ENCODE assay signal across 33 mouse cellular contexts in the genomic region with DNA sequence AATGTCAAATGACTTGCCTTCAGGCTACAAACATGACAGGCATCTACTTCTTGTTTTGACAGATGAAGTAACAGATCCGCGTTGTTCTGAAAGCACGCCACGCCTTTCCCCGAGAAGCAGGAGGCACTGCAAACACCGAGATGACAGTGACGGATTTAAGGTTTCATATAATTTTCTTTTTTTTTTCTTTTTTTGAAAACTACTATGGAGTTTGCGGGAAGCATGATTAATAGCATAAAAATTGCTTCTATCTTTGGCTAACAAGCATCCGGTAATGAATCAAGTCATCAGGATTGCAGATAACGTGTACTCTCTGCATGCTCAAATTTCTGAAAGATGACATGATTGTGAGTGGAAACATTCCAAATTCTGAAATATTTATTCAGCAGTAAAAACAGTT. TPM values are rescaled to one million over a fixed set of nuclear protein-coding genes. Genes with fewer than 3 reads are reported as not detected.
DNase-seq lines count a peak whose midpoint lies in the region; ATAC-seq and TF ChIP-seq lines count a peak whose summit lies in the region.
"Had no signal": no experiment of that assay in that cellular context is flagged by ENCODE, and none has a peak within 500 bp of the region (broad histone marks: within the 10 kb centered on the region; RNA-seq: fewer than 3 reads in every experiment).

No protein-coding gene starts in this region.

- 63% methylated on average over 10 of the region's 10 CpGs for WGBS in embryonic facial prominence, embryonic 14.5 days
- WGBS in embryonic facial prominence, embryonic 10.5 days = 88% methylated on average over 10 of the region's 10 CpGs
- 37% methylated on average over 10 of the region's 10 CpGs for WGBS in lung, embryonic 14.5 days
- 78% methylated on average over 10 of the region's 10 CpGs for WGBS in intestine, postnatal 0 days

- TF ChIP-seq POLR2A in brain, embryonic 14.5 days (IDR thresholded peaks at IDR 0.05; ENCODE audit: borderline replicate concordance, extremely low read depth, insufficient read depth, insufficient read length, poor library complexity, severe bottlenecking) = no peak

- peak; percentile 30 for DNase-seq in embryonic facial prominence, embryonic 14.5 days (ENCODE audit: low spot score)
- DNase-seq in embryonic facial prominence, embryonic 10.5 days (ENCODE audit: low spot score) = no peak
- DNase-seq in lung, embryonic 14.5 days = peak; percentile 49
- DNase-seq in lung, postnatal 4 days = no peak
- DNase-seq in brain, embryonic 14.5 days (ENCODE audit: low read depth) = peak; percentile 2
- no peak for DNase-seq in adipocyte (ENCODE audit: low spot score)
- DNase-seq: adrenal gland, postnatal 36 days; cerebellum, adult 11-12 months; cerebellum, postnatal 10 days; gastrocnemius, postnatal 36 days; heart, adult 2 months; kidney, adult 11 months; liver, postnatal 0 days; lung, postnatal 14 days; right cerebral cortex, postnatal 14 days; spleen, adult 18-20 months; thymus, postnatal 14 days had no signal

- H3K4me3 ChIP-seq in embryonic facial prominence, embryonic 14.5 days (ENCODE audit: low read depth, low read length) = no peak overlapping the region
- no peak overlapping the region for H3K4me3 ChIP-seq in embryonic facial prominence, embryonic 10.5 days
- H3K4me3 ChIP-seq in lung, embryonic 14.5 days (ENCODE audit: low read depth, low read length) = no peak overlapping the region
- H3K4me3 ChIP-seq in intestine, postnatal 0 days (ENCODE audit: low read depth, low read length) = no peak overlapping the region
- H3K4me3 ChIP-seq: erythroblast, embryonic 14.5 days; heart, adult 2 months; heart, embryonic 13.5 days; hindbrain, embryonic 12.5 days; megakaryocyte, embryonic 14.5 days; midbrain, embryonic 13.5 days had no signal

- H3K4me1 ChIP-seq in embryonic facial prominence, embryonic 14.5 days (ENCODE audit: control insufficient read depth, insufficient read depth, low read length) = no peaks in the 10 kb centered on the region
- H3K4me1 ChIP-seq in embryonic facial prominence, embryonic 10.5 days = no peaks in the 10 kb centered on the region
- no peaks in the 10 kb centered on the region for H3K4me1 ChIP-seq in lung, embryonic 14.5 days (ENCODE audit: insufficient read depth)
- no peaks in the 10 kb centered on the region for H3K4me1 ChIP-seq in intestine, postnatal 0 days (replicated peaks; ENCODE audit: control insufficient read depth, insufficient read depth, low read length)
- H3K4me1 ChIP-seq: heart, embryonic 13.5 days; hindbrain, embryonic 12.5 days; megakaryocyte, embryonic 14.5 days; midbrain, embryonic 13.5 days had no signal

- TF ChIP-seq CTCF in lung, embryonic 14.5 days (IDR thresholded peaks at IDR 0.05; ENCODE audit: low read depth) = no peak
- TF ChIP-seq CTCF in brain, embryonic 14.5 days (IDR thresholded peaks at IDR 0.05; ENCODE audit: borderline replicate concordance, extremely low read depth, insufficient read depth, insufficient read length) = no peak
- TF ChIP-seq CTCF in intestine, postnatal 0 days (IDR thresholded peaks at IDR 0.05; ENCODE audit: low read depth) = no peak

- no peak overlapping the region for H3K27ac ChIP-seq in embryonic facial prominence, embryonic 14.5 days (replicated peaks; ENCODE audit: low read depth, low read length)
- H3K27ac ChIP-seq in embryonic facial prominence, embryonic 10.5 days (replicated peaks) = no peak overlapping the region
- H3K27ac ChIP-seq in lung, embryonic 14.5 days (ENCODE audit: low read depth) = no peak overlapping the region
- H3K27ac ChIP-seq in intestine, postnatal 0 days (ENCODE audit: low read depth, low read length) = no peak overlapping the region
- H3K27ac ChIP-seq: heart, adult 2 months; heart, embryonic 13.5 days; hindbrain, embryonic 12.5 days; midbrain, embryonic 13.5 days had no signal

- H3K4me2 ChIP-seq in embryonic facial prominence, embryonic 14.5 days (ENCODE audit: low read depth, low read length) = no peak overlapping the region
- H3K4me2 ChIP-seq in lung, embryonic 14.5 days = 0 out of 2 replicates have a peak overlapping the region, but pooled peaks have one; percentile 12
- H3K4me2 ChIP-seq in intestine, postnatal 0 days (replicated peaks; ENCODE audit: low read depth) = no peak overlapping the region
- H3K4me2 ChIP-seq: heart, embryonic 13.5 days; hindbrain, embryonic 12.5 days; liver, embryonic 11.5 days; midbrain, embryonic 13.5 days had no signal

- H3K36me3 ChIP-seq in embryonic facial prominence, embryonic 14.5 days (ENCODE audit: control insufficient read depth, insufficient read depth, low read length) = no peaks in the 10 kb centered on the region
- no peaks in the 10 kb centered on the region for H3K36me3 ChIP-seq in embryonic facial prominence, embryonic 10.5 days (replicated peaks)
- no peaks in the 10 kb centered on the region for H3K36me3 ChIP-seq in lung, embryonic 14.5 days (ENCODE audit: insufficient read depth)
- H3K36me3 ChIP-seq in intestine, postnatal 0 days (ENCODE audit: control insufficient read depth, insufficient read depth) = no peaks in the 10 kb centered on the region
- H3K36me3 ChIP-seq: G1E; heart, embryonic 13.5 days; hindbrain, embryonic 12.5 days; midbrain, embryonic 13.5 days had no signal

- no peak for ATAC-seq in embryonic facial prominence, embryonic 14.5 days (ENCODE audit: low read depth)
- ATAC-seq in lung, embryonic 14.5 days (ENCODE audit: insufficient read depth) = no peak
- ATAC-seq in intestine, postnatal 0 days = no peak
- ATAC-seq: forebrain, embryonic 14.5 days; liver, postnatal 0 days; midbrain, embryonic 13.5 days had no signal

- no peaks in the 10 kb centered on the region for H3K27me3 ChIP-seq in embryonic facial prominence, embryonic 14.5 days (replicated peaks; ENCODE audit: control insufficient read depth, insufficient read depth, low read length)
- no peaks in the 10 kb centered on the region for H3K27me3 ChIP-seq in embryonic facial prominence, embryonic 10.5 days (replicated peaks; ENCODE audit: low read depth, poor library complexity, severe bottlenecking)
- no peaks in the 10 kb centered on the region for H3K27me3 ChIP-seq in lung, embryonic 14.5 days (ENCODE audit: insufficient read depth, low read length)
- H3K27me3 ChIP-seq in intestine, postnatal 0 days (replicated peaks; ENCODE audit: control insufficient read depth, insufficient read depth, low read length) = no peaks in the 10 kb centered on the region
- H3K27me3 ChIP-seq: CH12.LX; heart, embryonic 13.5 days; hindbrain, embryonic 12.5 days; megakaryocyte, embryonic 14.5 days; midbrain, embryonic 13.5 days had no signal

- no peaks in the 10 kb centered on the region for H3K9me3 ChIP-seq in embryonic facial prominence, embryonic 14.5 days (ENCODE audit: control insufficient read depth, low read length)
- no peaks in the 10 kb centered on the region for H3K9me3 ChIP-seq in embryonic facial prominence, embryonic 10.5 days
- H3K9me3 ChIP-seq in lung, embryonic 14.5 days (ENCODE audit: low read depth, low read length) = no peaks in the 10 kb centered on the region
- no peaks in the 10 kb centered on the region for H3K9me3 ChIP-seq in intestine, postnatal 0 days (ENCODE audit: control insufficient read depth)
- H3K9me3 ChIP-seq: G1E; heart, embryonic 13.5 days; hindbrain, embryonic 12.5 days; megakaryocyte, embryonic 14.5 days; midbrain, embryonic 13.5 days had no signal

- H3K9ac ChIP-seq in embryonic facial prominence, embryonic 14.5 days (ENCODE audit: low read depth, low read length) = no peak overlapping the region
- H3K9ac ChIP-seq in lung, embryonic 14.5 days = no peak overlapping the region
- H3K9ac ChIP-seq in intestine, postnatal 0 days (ENCODE audit: low read depth, low read length) = no peak overlapping the region
- H3K9ac ChIP-seq: heart, embryonic 13.5 days; hindbrain, embryonic 12.5 days; liver, postnatal 0 days; midbrain, embryonic 13.5 days had no signal

RNA-seq across cellular contexts. Expression of a gene that starts 42.1 kb away (rescaled TPM):
- not detected in 2 replicates for polyA plus RNA-seq in embryonic facial prominence, embryonic 14.5 days (2014; fragmentation: Nextera tagmentation; extraction: Ambion mirVana)
- polyA plus RNA-seq in embryonic facial prominence, embryonic 10.5 days (2016; fragmentation: Nextera tagmentation; extraction: Ambion mirVana) = not detected in 2 replicates
- polyA plus RNA-seq in lung, embryonic 14.5 days (2014; fragmentation: Nextera tagmentation; extraction: Ambion mirVana) = 0.13 TPM in 1 of 2 replicates, not detected in the other
- polyA plus RNA-seq in brain, embryonic 14.5 days (2012; rRNA removed) = not detected in 2 replicates
- polyA plus RNA-seq in intestine, postnatal 0 days (2015; fragmentation: Nextera tagmentation; extraction: Ambion mirVana) = not detected in 2 replicates
- polyA plus RNA-seq: cortical plate, adult 2 months; embryonic facial prominence, embryonic 11.5 days; erythroblast, embryonic 14.5 days; forebrain, embryonic 14.5 days; G1E; heart, embryonic 13.5 days; hindbrain, embryonic 12.5 days; kidney, embryonic 16.5 days; large intestine, adult 2 months; limb, embryonic 11.5 days; liver, embryonic 11.5 days; liver, postnatal 0 days; midbrain, embryonic 13.5 days; neural tube, embryonic 11.5 days had no signal

Comparison
In these comparisons a context has a peak if more than half of its experiments do, and no peak if none do; other contexts are left out.
1. DNase-seq: peak in embryonic facial prominence, embryonic 14.5 days (single experiment), lung, embryonic 14.5 days (single experiment) and brain, embryonic 14.5 days (single experiment); none in embryonic facial prominence, embryonic 10.5 days (single experiment), lung, postnatal 4 days (0 of 2) and adipocyte (single experiment).